Mouse (Mus musculus) embryonic facial prominence, embryonic 14.5 days (tissue): ENCODE results near the gene Twsg1. TPM values are rescaled to one million over a fixed set of nuclear protein-coding genes. Genes with fewer than 3 reads are reported as not detected.

Source experiments
- ATAC-seq: fragments of 200-750 bp; cut with Nextera tagmentation; 2 replicates; pipeline ENCODE4 v1.8.0; 2017; ENCODE audit warnings: low read depth, moderate number of reproducible peaks, moderate TSS enrichment
- DNase-seq: peaks from one replicate; pipeline ENCODE4 v3.0.0-alpha.2; 2015; ENCODE audit warnings: low spot score
- H3K27ac ChIP-seq: fragments of 300-500 bp; sonication (generic); replicated peaks from 2 replicates; pipeline ENCODE4 v1.5.1; 2014; ENCODE audit warnings: low read depth, mild to moderate bottlenecking, low read length, moderate library complexity
- H3K27me3 ChIP-seq: fragments of 300-500 bp; sonication (generic); replicated peaks from 2 replicates; pipeline ENCODE4 v1.6.1; 2014; ENCODE audit warnings: low read length; ENCODE audit not compliant: control insufficient read depth, insufficient read depth
- H3K36me3 ChIP-seq: fragments of 300-500 bp; sonication (generic); 2 replicates; pipeline ENCODE4 v1.6.1; 2014; ENCODE audit warnings: low read length, mixed read lengths; ENCODE audit not compliant: control insufficient read depth, insufficient read depth
- H3K4me1 ChIP-seq: fragments of 300-500 bp; sonication (generic); 2 replicates; pipeline ENCODE4 v1.6.1; 2014; ENCODE audit warnings: antibody characterized with exemption, low read length; ENCODE audit not compliant: control insufficient read depth, insufficient read depth
- H3K4me2 ChIP-seq: fragments of 300-500 bp; sonication (generic); 2 replicates; pipeline ENCODE4 v1.6.1; 2014; ENCODE audit warnings: low read depth, mild to moderate bottlenecking, low read length, moderate library complexity, mixed read lengths
- H3K4me3 ChIP-seq: fragments of 300-500 bp; sonication (generic); 2 replicates; pipeline ENCODE4 v1.5.1; 2014; ENCODE audit warnings: low read depth, mild to moderate bottlenecking, low read length
- H3K9ac ChIP-seq: fragments of 300-500 bp; sonication (generic); 2 replicates; pipeline ENCODE4 v1.6.1; 2014; ENCODE audit warnings: low read depth, mild to moderate bottlenecking, low read length, moderate library complexity, mixed read lengths
- H3K9me3 ChIP-seq: fragments of 300-500 bp; sonication (generic); 2 replicates; pipeline ENCODE4 v1.6.1; 2016; ENCODE audit warnings: low read length; ENCODE audit not compliant: control insufficient read depth
- WGBS: fragments of 180-500 bp; shearing (Covaris S2); extraction: QIAGEN DNeasy Blood & Tissue Kit; methylation state at CpG from one replicate; pipeline ENCODE4 v1.1.7; 2014; 5-methylcytosine and 5-hydroxymethylcytosine counted together
- polyA plus RNA-seq: library from polyadenylated mRNA; unstranded; fragments of >200 nt; fragmentation: Nextera tagmentation; extraction: Ambion mirVana; gene quantifications from 2 replicates; pipeline ENCODE4 v1.2.1, GENCODE M21; 2014

The Twsg1 gene
- polyA plus RNA-seq, 1 experiment from 2014 or later, result 144 TPM

DNA sequence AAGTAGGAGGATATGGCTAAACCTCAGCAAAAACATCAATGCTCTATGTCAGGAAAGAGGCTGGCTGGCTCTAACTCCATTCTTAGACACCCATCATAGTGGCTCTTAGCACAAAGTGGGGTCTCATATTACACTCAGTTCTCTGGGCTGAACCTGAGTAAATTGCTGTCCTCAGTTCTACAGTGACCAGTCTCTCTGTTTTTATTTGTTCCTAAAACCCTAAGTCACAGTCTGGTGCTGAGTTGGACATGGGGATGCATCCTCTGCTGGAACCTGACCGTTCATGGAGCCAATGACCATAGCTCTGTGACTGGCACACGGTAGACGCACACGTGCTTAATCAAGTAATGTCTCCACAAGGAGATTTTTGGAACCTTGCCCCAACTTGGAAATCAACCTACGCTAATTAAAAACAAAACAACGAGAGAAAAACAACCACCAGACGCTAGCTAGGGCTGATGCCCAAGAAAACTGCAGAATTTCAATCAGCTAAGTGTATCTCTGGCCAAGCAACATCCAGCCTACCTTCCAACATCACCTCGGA, 6.8 kb upstream of the Twsg1 start:
- H3K27me3 ChIP-seq, result no peaks in the 10 kb centered on the region
- no peak overlapping the region for H3K9ac ChIP-seq
- no peaks in the 10 kb centered on the region for H3K36me3 ChIP-seq
- no peak for DNase-seq
- H3K4me2 ChIP-seq, result no peak overlapping the region
- peak; percentile 15; the same call in 1 of the 2 replicates for ATAC-seq
- no peak overlapping the region for H3K4me3 ChIP-seq
- H3K9me3 ChIP-seq, result no peaks in the 10 kb centered on the region
- peak overlapping the region; percentile 44; the same call in 1 of the 2 replicates for H3K27ac ChIP-seq
- H3K4me1 ChIP-seq, result peaks cover 4% of the 10 kb centered on the region; the same call in 1 of the 2 replicates
- WGBS, result 75% methylated on average over 8 of the region's 8 CpGs

DNA sequence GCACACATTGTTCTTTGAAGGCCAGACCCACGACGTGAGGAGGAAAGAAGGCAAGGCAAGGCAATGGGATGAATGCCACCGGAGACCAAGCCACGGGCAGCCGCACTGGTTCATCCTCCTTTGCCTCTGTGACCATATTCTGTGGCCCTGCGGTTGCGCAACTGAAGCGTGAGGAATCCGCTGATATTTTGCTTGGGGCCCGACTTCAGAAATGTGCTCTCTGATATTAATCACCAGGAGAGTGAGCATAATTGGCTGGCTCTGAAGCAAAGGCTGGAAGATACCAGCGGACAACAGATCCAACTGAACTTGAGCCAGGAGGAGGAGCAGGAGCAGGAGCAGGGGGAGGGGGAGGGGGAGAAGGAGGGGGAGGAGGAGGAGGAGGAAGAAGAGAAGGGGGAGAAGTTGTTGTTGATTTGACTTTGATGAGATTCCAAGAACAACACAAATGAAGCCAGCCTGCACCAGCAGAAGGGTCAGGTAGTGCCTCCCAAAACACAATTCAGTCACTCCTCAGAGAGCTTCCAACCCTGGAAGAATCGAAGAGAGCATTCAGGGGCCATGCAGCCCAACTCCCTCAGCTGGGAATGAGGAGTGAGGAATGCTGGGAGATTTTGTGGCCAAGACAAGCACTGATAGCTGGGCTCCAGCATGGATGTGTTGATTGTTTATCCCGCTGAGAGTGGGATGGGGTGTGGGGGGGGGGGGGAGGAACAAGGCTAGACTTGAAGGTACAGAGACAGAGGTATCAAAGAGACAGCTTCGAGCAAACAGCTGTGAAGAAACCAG, 6.2 kb upstream of the Twsg1 start:
- H3K4me1 ChIP-seq, result peaks cover 4% of the 10 kb centered on the region; the same call in 1 of the 2 replicates
- ATAC-seq, result peak; percentile 45; the same call in 1 of the 2 replicates
- peak overlapping the region; percentile 44; the same call in 1 of the 2 replicates for H3K27ac ChIP-seq
- H3K9me3 ChIP-seq, result no peaks in the 10 kb centered on the region
- H3K4me2 ChIP-seq, result no peak overlapping the region
- H3K36me3 ChIP-seq, result no peaks in the 10 kb centered on the region
- WGBS, result 65% methylated on average over 14 of the region's 14 CpGs
- no peaks in the 10 kb centered on the region for H3K27me3 ChIP-seq
- H3K9ac ChIP-seq, result no peak overlapping the region
- no peak overlapping the region for H3K4me3 ChIP-seq
- peak; percentile 50 for DNase-seq

DNA sequence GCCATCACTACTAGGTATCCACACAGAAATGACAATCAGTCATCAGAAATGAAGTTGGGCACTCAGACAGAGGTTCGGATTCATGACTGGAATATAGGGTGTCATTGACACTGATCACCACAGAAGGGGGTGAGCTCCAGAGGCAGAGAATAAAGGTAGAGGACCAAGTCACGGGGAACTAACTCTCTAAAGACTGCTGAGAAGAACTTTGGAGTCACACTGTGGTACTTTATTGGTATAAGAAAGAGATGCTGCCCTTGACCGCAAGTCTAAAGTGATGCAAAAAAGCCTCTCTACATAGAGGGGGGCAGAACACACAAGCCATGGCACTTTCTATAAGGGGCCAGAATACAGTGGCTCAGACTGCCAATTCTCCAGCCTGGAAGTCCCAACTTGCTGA, 5.1 kb upstream of the Twsg1 start:
- 82% methylated on average over 3 of the region's 3 CpGs for WGBS
- Histone ChIP-seq H3K27me3 (no peaks in the 10 kb centered on the region), H3K27ac (no peak overlapping the region), H3K4me1 (peaks cover 4% of the 10 kb centered on the region; the same call in 1 of the 2 replicates), H3K9me3 (no peaks in the 10 kb centered on the region), H3K9ac (no peak overlapping the region), H3K36me3 (no peaks in the 10 kb centered on the region), H3K4me2 (no peak overlapping the region), H3K4me3 (no peak overlapping the region)
- DNase-seq, result no peak
- ATAC-seq, result no peak

DNA sequence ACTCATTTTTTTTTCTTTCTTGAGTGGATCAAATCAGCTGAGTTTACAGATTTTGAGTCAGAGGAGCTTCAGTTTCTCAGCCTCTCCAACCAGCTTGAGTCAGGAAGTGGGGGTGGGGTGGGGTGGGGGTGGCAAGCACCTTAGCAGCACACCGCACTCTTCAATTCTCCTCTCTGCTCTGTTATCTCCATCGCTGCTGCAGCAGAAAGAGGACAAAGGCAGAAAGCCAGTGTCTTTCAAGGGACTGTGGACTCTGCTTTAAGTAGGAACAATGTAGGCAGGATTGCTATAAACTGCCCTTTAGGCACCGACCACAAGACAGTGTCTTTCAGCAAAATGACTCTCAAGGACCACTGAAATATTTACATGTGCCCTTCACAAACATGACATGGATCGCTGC, 2.9 kb upstream of the Twsg1 start:
- 60% methylated on average over 4 of the region's 4 CpGs for whole genome bisulfite sequencing

DNA sequence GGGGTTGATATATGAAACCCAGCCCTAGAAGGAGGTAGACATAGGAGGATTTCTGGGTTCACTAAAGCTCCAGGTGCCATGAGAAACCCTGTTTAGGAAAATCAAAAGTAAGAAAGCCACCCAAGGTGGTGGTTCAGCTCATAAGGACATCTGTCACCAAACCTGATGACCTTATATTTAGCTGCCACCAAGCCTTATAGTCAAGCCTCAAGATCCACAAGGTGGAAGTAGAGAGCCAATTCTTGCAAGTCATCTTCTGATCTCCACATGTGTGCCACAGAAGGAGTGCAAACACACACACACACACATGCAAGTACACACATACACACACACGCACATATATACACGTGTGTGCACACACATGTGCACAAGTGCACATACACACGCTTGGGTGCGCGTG, 1.1 kb upstream of the Twsg1 start:
- Histone ChIP-seq H3K4me3 (no peak overlapping the region), H3K4me1 (peaks cover 3% of the 10 kb centered on the region), H3K27me3 (no peaks in the 10 kb centered on the region), H3K36me3 (peaks cover 15% of the 10 kb centered on the region), H3K9ac (no peak overlapping the region), H3K27ac (no peak overlapping the region), H3K9me3 (no peaks in the 10 kb centered on the region), H3K4me2 (no peak overlapping the region)
- DNase-seq, result no peak
- 89% methylated on average over 5 of the region's 5 CpGs for WGBS
- ATAC-seq, result no peak

More for the DNA sequence above, 2.9 kb upstream of the Twsg1 start:
- Histone ChIP-seq H3K4me3 (no peak overlapping the region), H3K27me3 (no peaks in the 10 kb centered on the region), H3K9ac (no peak overlapping the region), H3K4me1 (peaks cover 8% of the 10 kb centered on the region), H3K27ac (no peak overlapping the region), H3K4me2 (no peak overlapping the region), H3K9me3 (no peaks in the 10 kb centered on the region), H3K36me3 (no peaks in the 10 kb centered on the region)
- no peak for ATAC-seq
- no peak for DNase-seq

DNA sequence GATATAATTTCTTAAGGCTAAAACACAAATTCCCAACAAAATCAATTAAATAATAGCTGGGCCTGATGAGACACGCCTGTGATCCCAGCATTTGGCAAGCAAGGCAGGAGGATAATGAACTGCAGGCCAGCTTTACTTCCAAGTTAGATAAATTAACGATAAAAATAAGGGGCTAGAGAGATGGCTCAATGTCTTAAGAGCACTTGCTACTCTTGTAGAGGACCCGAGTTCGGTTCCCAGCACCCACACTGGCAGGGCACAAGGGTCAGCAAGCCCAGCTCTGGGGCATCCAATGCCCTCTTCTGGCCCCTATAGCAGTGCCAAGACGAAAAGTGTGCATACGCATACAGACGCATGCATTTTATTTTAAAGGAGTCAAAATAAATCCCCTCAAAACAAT, 843 bp downstream of the Twsg1 start:
- peaks cover 28% of the 10 kb centered on the region for H3K36me3 ChIP-seq
- ATAC-seq (no peak), DNase-seq (no peak)
- H3K4me3 ChIP-seq, result peak overlapping the region; percentile 94
- peak overlapping the region; percentile 72 for H3K4me2 ChIP-seq
- H3K4me1 ChIP-seq, result peaks cover 3% of the 10 kb centered on the region
- no peaks in the 10 kb centered on the region for H3K27me3 ChIP-seq
- H3K27ac ChIP-seq, result peak overlapping the region; percentile 88
- no peaks in the 10 kb centered on the region for H3K9me3 ChIP-seq
- H3K9ac ChIP-seq, result peak overlapping the region; percentile 95
- 24% methylated on average over 7 of the region's 7 CpGs for WGBS

DNA sequence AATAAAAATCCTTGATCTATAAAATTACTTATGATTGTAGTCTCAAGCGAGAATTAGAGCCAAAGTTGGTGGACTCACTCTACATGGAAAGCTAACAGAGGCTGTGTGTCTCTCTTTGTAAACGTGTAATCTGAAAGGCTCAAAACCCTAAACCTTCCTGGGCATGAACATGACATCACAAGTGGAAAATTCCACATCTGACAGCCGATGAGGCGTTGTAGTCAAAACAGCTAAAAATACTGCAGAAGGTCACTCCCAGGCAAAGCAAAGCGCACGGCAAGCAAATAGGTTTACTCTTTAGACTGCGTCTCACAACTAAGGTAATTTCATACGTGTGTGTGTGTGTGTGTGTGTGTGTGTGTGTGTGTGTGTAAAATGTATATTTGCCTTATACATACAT, 3.7 kb downstream of the Twsg1 start:
- WGBS, result 81% methylated on average over 8 of the region's 8 CpGs
- H3K9me3 ChIP-seq, result no peaks in the 10 kb centered on the region
- H3K9ac ChIP-seq, result no peak overlapping the region
- ATAC-seq (no peak), DNase-seq (no peak)
- H3K27ac ChIP-seq, result no peak overlapping the region
- peaks cover 30% of the 10 kb centered on the region for H3K36me3 ChIP-seq
- H3K27me3 ChIP-seq, result no peaks in the 10 kb centered on the region
- no peak overlapping the region for H3K4me3 ChIP-seq
- no peak overlapping the region for H3K4me2 ChIP-seq
- H3K4me1 ChIP-seq, result peaks cover 9% of the 10 kb centered on the region

DNA sequence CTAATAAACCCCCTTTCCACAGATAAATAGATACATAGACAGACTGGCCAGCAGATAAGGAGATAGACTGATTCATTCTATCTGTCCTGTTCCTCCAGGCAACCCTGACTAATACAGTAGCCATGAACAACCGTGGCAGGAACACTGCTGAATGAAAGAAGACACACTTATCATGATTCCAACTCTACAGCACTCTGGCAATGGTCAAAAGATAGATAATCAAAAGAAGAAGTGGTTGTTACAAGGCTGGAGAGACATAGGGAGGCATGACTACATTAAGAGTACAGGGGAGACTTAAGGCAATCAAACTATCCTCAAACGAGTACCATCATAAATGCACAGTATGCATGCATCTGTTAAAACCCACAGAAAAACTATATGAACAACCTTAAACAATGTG, 5.6 kb downstream of the Twsg1 start:
- 86% methylated on average over 2 of the region's 2 CpGs for WGBS
- Histone ChIP-seq H3K9ac (no peak overlapping the region), H3K9me3 (no peaks in the 10 kb centered on the region)

More for the DNA sequence above, 5.6 kb downstream of the Twsg1 start:
- Histone ChIP-seq H3K27ac (no peak overlapping the region), H3K4me3 (no peak overlapping the region), H3K4me1 (peaks cover 9% of the 10 kb centered on the region), H3K36me3 (peaks cover 30% of the 10 kb centered on the region), H3K27me3 (no peaks in the 10 kb centered on the region), H3K4me2 (no peak overlapping the region)
- ATAC-seq (no peak), DNase-seq (no peak)
